Mouse (Mus musculus) adrenal gland (tissue): ENCODE results near the gene Zbtb1.

Source experiments
- intact Hi-C: fragments of 180-260 bp; cut with DNase I; formaldehyde crosslinking; loops from one replicate; pipeline ENCODE4 v1.15.1; 2025
- long read RNA-seq, 2 experiments: library from polyadenylated mRNA; unstranded; transcript quantifications; one replicate each; pipeline ENCODE4 v2.0.0; 2020; ENCODE audit warnings: borderline replicate concordance in 1 of 2; ENCODE audit not compliant: insufficient replicate concordance in 1 of 2

Gene Zbtb1
- long read RNA-seq, experiment 1, full-length matches to known transcripts = 9 of 13 reads
- long read RNA-seq, experiment 1, partial matches to known transcripts = 0 of 13 reads
- long read RNA-seq, experiment 1, other reads (novel, unspliced or antisense) = 4 of 13 reads
- long read RNA-seq, experiment 2, full-length matches to known transcripts = 5 of 7 reads
- long read RNA-seq, experiment 2, partial matches to known transcripts = 0 of 7 reads
- long read RNA-seq, experiment 2, other reads (novel, unspliced or antisense) = 2 of 7 reads

DNA sequence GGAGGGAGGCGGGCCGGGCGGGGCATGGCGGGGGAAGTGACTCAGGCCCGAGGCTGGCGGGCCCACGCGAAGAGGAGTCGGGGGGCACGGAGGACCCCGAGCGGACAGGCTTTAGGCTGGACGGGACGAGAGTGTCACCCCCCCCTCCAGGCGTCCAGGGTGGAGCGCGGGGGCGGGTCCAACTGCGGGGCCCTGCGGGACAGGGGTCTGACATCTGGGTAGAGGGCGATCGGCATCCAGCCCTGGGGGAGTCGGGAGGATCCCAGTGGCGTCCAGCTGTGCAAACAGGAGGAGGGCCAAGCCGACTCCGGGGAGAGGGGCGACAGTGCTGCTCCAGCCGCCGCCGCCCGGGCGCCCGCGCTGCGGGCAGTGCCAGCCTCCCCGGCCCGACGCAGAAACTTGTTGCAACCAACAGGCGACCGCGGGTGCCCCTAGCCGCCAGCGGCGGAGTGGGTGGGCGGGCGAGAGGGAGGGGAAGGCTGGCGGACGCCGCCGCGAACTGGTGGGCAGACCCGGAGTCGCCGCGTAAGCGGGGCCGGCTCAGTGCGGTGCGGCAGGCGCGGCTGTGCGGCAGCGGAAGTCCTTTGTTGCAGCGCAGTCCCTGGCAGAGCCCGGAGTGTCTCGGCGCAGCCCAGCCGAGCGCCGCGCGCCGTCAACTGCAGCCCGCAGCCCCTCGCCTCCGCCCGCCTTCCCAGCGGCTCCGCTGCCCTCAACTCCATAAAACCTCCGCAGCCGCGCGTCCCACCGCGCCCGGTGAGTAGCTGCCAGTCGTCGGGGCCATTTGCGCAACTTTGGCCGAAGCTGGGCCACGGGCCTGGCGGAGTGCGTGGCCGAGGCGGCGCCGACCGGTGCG lies at the start of gene Zbtb1:
Gene Zbtb1 (plus strand): TSS at position 289 of the 853 bp plus-strand sequence.
- intact Hi-C loops = loop anchor here (2.0 kb wide), 1 partner anchor 35 kb away; the partner anchor contains the start of gene Hspa2

DNA sequence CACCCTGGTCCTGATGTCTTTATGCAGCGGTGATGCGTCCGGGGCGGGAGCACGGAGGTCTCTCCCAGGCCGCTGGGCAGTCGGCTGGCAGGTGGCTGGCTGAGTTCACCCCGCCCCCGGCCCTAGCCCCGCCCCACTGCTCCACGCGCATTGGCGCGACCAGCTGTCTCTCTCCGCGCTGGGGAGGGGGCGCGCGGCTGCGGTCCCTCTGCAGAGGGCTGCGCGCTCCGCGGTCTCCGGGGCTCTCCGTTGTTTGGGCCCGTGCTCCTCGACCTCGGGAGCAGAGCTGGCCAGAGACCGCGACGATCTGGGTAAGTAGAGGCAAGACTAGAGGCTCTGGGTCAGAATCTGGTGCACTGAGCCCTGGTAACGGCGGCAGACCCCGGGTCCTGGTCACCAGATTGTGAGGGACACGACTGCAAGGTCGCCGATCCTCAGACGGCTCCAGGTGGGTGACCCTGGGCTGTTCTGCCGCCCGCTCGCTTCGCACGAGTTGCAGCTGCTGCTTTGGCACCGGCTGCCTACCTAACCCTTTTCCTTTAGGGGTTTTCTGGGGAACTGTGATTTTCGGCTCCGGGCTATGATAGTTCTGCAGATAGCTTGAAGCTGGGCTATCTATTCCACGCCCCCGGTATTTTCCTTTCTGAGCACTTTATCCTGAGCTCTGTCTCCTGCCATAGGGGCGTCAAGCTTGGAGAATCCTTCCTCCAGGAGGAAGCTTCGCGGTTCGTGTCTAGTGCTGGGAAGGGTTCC lies 45.2 kb upstream of the Zbtb1 start, which contains the start of gene Akap5:
Gene Akap5 (plus strand): TSS at position 213 of the 753 bp plus-strand sequence.
- intact Hi-C loops = no loop called here

DNA sequence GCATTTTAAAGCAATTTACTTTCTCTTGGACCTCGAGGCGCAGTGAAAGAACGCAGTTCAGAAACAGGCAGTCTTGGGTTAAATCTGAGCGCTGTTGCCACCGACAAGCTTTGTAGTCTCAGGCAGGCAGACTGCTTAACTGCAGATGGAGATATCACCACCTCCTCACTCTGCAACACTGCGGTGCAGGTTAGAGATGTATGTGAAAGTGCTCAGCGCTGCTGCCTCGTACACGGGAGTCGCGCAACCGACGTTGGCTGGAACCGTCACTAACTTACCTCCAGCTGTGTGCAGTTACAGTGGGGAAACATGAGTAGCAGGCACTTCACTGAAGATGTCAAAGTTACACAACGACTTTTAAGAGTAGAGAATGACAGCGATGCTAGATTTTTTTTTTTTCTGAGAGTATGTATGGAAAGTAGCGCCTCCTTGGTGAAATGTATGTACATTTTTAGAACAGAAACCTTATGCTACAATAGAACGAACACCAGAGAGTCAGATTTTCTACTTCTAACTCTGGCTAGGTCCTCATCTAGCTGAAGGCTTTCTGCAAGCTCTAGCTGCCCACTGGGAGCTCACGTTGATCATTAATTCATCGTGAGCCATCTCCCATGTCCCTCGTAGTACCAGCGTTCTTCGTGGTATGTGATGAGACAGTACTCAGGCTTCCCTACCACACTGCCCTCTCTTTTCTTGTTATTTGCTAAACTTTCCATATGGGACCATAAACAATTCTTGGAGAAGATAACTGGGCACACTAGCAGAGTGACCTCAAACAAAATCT lies 43.4 kb upstream of the Zbtb1 start:
- intact Hi-C loops = no loop called here

DNA sequence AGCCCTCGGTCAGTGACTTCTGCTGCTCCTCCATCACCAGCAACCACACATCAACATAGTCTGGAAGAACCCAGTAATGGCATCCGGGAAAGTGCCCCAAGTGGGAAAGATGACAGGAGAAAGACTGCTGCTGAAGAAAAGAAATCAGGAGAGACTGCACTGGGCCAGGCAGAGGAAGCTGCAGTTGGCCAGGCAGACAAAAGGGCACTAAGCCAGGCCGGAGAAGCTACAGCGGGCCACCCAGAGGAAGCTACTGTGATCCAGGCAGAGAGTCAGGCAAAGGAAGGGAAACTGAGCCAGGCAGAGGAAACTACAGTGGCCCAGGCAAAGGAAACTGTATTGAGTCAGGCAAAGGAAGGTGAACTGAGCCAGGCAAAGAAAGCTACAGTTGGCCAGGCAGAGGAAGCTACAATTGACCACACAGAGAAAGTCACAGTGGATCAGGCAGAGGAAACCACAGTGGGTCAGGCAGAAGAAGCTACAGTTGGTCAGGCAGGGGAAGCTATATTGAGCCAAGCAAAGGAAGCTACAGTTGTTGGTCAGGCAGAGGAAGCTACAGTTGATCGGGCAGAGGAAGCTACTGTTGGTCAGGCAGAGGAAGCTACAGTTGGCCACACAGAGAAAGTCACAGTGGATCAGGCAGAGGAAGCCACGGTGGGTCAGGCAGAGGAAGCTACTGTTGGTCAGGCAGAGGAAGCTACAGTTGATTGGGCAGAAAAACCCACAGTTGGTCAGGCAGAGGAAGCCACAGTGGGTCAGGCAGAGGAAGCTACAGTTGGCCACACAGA lies 41.3 kb upstream of the Zbtb1 start:
- intact Hi-C loops = no loop called here

DNA sequence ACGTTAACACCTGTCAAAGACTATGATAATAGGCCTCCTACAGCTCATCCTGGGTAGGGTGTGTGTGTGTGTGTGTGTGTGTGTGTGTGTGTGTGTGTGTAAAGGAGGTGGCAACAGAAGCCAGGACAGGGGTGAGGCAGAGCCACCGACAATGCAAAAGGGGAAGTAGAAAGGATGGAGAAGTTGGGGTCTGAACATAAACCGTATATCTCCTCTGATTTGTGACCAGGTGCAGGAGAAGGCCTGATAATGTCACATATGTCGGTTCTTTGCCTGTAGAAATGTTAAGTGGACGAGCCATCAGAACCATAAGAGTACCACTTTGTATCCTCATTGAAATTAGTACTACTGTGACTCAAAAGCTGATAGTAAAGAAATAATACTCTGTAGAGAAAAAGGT lies 36.4 kb upstream of the Zbtb1 start:
- intact Hi-C loops = no loop called here

DNA sequence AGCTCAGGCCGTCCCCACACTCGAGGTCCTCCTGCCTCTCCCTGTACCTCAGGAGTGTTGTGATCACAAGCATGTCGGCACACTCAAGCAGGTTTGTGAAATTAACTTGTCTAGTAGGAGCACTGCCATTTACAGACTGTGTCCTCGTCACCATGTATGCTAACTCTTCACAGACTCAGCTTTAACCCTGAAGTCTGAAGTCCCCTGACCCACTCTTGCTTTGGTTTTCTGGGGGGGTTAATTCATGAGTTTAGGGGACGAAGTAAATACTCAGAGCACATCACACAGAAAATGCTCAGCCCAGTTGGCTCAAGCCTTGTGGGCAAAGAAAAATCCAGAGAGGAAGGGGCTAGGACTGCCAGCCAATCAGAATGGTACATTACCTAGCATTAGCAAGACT lies 34.4 kb upstream of the Zbtb1 start:
- intact Hi-C loops = no loop called here

DNA sequence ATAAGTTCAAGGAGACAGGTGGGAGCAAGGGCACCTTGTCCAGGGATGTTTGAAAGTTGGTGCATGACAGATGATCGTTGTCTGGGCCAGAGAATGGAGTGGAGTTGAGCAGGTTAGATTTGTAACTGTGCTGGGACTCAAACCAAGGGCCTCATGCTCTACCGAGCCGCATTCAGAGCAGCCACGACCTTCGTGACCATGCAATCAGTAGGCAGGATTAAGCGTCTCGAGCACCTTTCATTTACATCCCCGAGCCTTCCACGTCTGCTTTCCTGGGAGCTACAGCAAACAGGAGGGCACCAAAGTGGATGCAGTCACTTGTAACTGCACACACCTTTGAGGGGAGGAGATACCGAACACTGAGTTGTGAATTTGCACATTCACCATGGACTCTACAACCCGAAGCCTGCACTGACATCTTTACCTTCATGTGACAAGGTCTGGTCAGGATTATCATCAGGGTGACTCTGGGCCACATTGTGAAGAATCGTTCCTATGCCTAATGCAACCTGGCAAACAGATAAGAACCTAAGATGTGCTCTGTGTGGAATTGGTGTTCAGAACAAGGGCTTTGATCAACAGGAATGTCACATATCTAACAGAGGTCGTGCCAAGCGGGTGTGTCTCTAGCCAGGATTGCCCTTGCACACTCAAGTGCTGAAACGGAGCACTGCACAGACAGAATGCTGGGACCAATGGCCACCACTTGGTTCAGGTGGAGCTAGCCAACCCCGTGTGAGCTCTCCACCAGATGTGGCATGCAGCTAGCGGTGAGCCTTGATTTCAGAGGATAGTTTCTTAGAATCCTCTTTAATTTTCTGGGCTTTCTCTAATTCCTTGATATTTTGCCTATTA lies 33.7 kb upstream of the Zbtb1 start:
- intact Hi-C loops = no loop called here

DNA sequence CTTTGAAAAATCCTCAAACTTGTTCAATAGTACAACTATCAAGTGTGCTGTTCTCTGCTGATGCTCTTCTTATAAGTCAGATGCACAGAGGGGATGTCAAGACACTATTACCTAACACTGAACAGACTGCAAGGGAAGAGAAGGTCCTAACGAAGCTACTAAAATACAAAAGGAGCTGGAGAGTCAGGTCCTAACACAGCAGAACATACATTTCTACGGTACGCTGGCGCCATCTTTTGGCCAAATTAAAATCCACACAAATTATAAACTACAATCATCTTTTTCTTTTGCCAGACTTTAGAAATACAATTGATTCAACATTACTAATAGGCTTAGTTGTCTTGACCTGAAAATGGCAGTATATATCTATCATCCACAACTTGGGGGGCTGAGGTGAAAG lies 29.0 kb upstream of the Zbtb1 start:
- intact Hi-C loops = loop anchor here (2.0 to 5.0 kb wide), 3 partner anchors 48 to 149 kb away; no protein-coding TSS in a partner anchor

DNA sequence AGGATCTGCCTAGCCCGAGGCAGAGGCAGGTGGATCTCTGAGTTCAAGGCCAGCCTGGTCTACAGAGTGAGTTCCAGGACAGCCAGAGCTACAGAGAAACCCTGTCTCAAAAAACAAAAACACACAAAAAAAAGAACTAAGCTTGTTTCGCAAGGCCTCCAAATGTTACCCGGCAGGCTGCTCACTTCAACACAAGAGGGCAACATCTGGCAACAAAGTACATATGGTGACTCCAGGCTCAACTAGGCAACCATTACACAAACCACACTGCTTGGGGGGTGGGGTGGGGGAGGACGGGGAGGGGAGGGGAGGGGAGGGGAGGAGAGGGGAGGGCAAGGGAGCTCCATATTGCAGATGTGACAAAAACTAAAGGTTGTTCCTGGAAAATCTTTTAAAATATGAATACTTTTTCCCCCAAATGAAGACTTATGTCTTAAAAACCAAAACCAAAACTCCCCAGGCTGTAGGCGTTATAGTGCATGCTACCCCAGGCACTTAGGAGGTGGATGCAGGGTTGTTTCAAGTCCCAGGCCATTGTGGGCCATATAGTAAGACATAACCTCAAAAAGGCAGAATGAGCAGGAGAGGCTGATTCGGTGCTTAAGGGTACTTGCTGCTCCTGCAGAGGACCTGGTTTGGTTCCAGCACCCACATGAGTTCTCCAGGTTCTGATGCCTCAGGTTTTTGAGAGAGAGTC lies 24.2 kb upstream of the Zbtb1 start:
- intact Hi-C loops = loop anchor here (2.0 kb wide), 1 partner anchor 127 kb away; no protein-coding TSS in a partner anchor

DNA sequence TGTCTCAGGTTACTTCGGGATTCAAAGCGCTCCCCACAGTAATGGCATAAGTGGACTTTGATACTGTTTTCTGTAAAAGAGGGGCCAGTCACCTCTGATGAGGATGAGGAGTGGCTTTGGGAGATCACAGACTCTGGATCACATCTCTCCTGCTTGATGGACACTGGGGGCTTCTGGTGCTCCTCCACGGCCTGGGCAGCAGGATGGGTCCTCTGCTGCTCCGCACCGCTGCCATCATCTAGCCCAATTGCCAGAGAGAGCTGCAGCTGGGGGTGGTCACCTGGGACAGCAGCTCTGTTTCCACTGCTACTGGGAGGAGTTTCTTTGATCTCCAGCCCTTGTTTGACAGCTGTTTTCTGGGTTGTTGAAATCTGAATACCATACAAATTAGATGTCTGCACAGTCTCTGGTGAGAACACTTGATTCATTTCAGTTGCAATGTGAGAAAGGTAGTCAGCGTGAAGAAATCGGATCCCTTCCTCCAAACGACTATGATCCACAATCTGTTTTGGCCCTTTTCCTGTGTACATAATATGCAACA lies 20.3 kb upstream of the Zbtb1 start:
- intact Hi-C loops = no loop called here

DNA sequence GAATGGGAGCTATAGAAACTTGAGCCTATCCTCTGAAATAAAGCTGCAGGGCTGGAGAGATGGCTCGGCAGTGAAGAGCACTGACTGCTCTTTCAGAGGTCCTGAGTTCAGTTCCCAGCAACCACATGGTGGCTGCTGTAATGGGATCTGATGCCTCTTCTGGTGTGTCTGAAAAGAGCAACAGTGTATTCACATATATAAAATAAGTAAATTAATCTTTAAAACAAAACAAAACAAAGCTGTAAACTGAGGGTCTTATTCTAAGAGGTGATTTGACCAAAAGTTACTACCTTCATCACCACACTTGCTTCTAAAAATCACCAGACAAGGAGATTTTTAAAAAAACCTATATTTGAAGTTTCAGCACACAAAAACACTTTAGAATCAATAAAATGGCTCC lies 9.2 kb upstream of the Zbtb1 start:
- intact Hi-C loops = no loop called here

DNA sequence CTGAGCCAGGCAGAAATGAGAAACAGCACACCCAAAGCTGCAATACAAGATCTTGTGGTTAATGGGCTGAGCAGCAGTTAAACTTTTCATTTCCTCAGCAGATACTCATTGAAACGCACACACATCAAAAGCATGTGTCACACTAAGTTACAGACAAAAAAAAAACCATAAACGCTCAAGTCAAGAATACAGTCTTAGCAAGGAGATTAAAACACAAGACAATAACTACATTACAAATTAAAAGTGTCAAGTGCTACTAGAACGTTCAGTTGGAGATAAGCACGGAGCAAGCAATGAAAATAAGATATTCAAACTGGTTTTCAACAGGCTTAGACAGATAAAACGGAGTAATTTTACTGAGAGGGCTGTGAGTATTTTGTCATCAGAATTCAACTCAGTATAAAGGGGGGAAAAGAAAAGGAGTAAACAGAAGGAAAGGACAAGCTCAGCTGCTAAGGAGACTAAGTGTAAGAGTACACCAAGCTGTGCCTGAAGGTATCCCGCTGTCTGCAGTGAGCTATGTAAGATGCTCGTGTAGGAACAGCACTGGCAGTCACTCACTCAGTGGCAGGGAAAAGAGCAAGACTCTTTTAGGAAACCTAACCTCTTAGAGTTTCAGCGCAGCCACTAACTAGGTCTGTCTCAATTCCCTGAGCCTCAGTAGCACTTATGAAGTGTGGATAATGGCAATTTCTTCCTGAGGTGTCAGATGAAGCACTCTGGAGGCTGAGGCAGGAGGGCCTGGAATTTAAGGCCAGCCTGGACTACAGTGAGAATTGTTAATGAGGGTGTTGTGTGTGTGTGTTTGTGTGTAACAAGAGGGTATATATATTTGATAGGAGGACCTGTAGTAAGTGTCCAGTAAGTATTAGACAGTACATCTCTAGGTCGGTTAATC lies 8.4 kb upstream of the Zbtb1 start:
- intact Hi-C loops = no loop called here

DNA sequence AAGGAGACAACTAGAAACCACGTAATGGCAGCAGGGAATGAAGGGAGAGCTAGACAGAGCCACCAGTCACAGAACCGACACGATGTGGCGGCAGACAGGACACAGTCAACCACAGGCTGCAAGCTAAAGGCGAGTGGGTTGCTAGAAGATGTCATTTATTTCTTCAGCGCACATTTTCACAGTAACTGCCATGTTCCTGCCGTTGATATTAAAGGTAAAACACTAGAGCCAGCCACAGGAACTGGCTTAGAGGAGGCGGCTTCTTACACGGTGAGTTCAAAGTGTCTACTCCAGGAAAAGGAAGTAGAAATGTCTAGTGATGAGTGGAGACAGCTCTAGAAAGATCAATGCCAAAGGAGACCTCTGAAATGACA lies 7.8 kb upstream of the Zbtb1 start:
- intact Hi-C loops = no loop called here

DNA sequence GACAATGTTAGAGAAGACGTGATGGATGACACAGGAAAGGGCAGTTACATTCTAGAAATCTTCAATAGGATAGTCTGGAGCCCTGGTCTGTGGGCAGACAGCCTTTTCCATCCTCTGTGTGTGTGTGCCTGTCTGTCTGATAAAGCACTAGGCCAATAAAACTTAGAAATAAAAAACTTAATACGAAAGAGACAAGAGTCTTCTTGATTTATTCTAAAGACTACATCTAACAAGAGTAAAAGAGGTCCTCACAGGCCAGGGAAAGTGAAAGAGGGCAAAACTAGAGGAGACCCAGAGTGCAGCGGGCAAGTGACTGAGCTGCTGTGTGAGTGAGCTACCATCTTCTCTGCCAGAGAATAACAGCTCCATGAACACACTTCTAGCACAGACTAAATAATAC lies 3.8 kb upstream of the Zbtb1 start:
- intact Hi-C loops = no loop called here

DNA sequence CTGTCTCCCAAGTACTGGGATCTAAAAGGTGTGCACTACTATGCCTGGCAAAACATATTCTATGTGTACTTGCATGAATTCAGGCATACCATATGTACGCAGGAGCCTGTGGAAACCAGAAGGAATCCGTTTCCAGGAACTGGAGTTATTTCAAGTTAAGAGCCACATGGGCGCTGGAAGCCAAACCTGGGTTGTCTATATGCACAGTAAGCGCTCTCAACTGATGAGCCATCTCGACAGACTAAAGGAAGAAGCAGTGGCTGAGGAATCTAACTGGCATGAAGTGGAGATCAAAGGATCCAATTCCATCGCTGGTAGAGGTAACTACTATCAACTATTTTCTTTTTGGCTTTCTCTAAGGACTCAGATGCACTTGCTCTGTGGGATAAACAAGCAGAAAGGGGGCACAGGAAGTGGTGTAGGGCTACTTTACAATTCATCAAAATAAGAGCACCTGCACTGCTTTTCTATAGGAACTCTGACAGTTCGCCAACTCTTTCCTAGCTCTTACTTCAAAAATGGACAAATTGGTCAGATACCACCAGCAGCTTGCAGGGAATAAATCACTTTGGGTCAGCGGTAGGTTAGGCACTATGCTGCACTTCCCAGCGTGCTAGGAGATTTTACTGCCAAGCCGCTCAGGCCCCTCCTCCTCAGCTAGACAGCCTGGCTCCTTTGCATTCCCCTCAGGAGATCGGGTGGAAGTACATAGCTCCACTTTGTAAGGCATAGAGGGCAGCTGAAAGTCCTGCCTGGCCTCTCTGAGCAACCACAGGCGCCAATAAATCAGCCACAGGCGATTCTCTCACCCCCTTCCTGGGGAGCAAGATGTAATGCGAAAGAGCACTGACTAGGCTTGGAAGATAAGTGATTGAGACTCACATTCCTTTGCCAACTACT lies 2.7 kb upstream of the Zbtb1 start:
- intact Hi-C loops = no loop called here

DNA sequence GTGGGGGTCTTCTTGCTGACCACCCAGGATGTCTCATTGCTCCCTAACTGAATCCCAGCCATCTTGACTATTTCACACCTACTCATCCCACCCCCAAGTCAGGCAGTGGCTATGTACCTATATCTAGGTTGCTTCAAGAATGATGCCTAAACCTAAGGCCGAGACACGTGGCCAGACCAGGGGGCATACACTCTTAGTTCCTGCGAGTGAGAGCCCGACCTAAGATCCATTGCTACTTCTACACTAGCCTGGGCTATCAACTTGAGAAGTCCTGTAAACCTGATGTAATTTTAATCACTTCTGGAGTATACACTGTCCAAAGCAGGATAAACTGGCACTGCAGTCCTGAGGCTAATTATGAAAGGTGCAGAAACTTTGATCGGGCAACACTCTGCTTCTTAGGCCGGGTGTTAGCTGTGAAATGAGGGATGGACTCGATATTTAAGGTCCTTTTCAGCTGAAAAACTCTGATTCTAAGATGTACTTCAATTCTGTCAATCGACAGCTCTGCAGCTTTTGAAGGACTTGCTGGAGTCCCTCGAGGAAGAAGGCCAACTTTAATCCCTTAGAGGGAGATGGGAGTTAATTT lies 1.8 kb upstream of the Zbtb1 start:
- intact Hi-C loops = no loop called here
